Mouse (Mus musculus) heart, embryonic 14.5 days (tissue): ENCODE measurements around the gene Tmem232. TPM values are rescaled to one million over a fixed set of nuclear protein-coding genes. Genes with fewer than 3 reads are reported as not detected.

Experiments used
- ATAC-seq: fragments of 200-750 bp; cut with Nextera tagmentation; 2 replicates; pipeline ENCODE4 v1.8.0; 2017; ENCODE audit warnings: low read depth, moderate TSS enrichment; ENCODE audit not compliant: insufficient number of reproducible peaks, insufficient read depth, low FRiP score
- H3K27ac ChIP-seq, 2 experiments: fragments of 200-500 bp in 1 of 2; fragments of 300-500 bp in 1 of 2; sonication (generic) in 1 of 2; replicated peaks in 1 of 2; 2 replicates each; pipeline ENCODE4 v1.5.1; 2012 to 2014; ENCODE audit warnings: low read depth in 2 of 2, low read length in 2 of 2, control low read depth in 1 of 2, mild to moderate bottlenecking in 1 of 2, mixed read lengths in 1 of 2; ENCODE audit not compliant: control insufficient read depth in 1 of 2, insufficient read depth in 1 of 2
- H3K27me3 ChIP-seq: fragments of 300-500 bp; sonication (generic); 2 replicates; pipeline ENCODE4 v1.6.1; 2014; ENCODE audit warnings: mild to moderate bottlenecking, low read length, control low read depth; ENCODE audit not compliant: control insufficient read depth, insufficient read depth
- H3K36me3 ChIP-seq: fragments of 300-500 bp; sonication (generic); 2 replicates; pipeline ENCODE4 v1.6.1; 2014; ENCODE audit warnings: mild to moderate bottlenecking, control low read depth, low read length, mixed read lengths; ENCODE audit not compliant: control insufficient read depth, insufficient read depth
- H3K4me1 ChIP-seq, 2 experiments: fragments of 200-500 bp in 1 of 2; fragments of 300-500 bp in 1 of 2; sonication (generic) in 1 of 2; 2 replicates each; pipeline ENCODE4 v1.6.1; 2012 to 2014; ENCODE audit warnings: low read length in 2 of 2, control low read depth in 1 of 2, mixed read lengths in 1 of 2; ENCODE audit not compliant: control insufficient read depth in 2 of 2, insufficient read depth in 2 of 2
- H3K4me2 ChIP-seq: fragments of 300-500 bp; sonication (generic); 2 replicates; pipeline ENCODE4 v1.6.1; 2014; ENCODE audit warnings: mild to moderate bottlenecking, low read length
- H3K4me3 ChIP-seq, 2 experiments: fragments of 200-500 bp in 1 of 2; fragments of 300-500 bp in 1 of 2; sonication (generic) in 1 of 2; 2 replicates each; pipeline ENCODE4 v1.5.1; 2012 to 2014; ENCODE audit warnings: low read length in 2 of 2, mild to moderate bottlenecking in 2 of 2, control low read depth in 1 of 2, low read depth in 1 of 2, moderate library complexity in 1 of 2; ENCODE audit not compliant: control insufficient read depth in 1 of 2, insufficient read depth in 1 of 2
- H3K9ac ChIP-seq: fragments of 300-500 bp; sonication (generic); 2 replicates; pipeline ENCODE4 v1.6.1; 2014; ENCODE audit warnings: mild to moderate bottlenecking, low read length
- H3K9me3 ChIP-seq: fragments of 300-500 bp; sonication (generic); 2 replicates; pipeline ENCODE4 v1.6.1; 2016; ENCODE audit warnings: low read length, control low read depth; ENCODE audit not compliant: control insufficient read depth
- WGBS: fragments of 180-500 bp; shearing (Covaris S2); extraction: QIAGEN DNeasy Blood & Tissue Kit; methylation state at CpG from one replicate; pipeline ENCODE4 v1.1.7; 2014; 5-methylcytosine and 5-hydroxymethylcytosine counted together
- polyA plus RNA-seq: library from polyadenylated mRNA; unstranded; fragments of >200 nt; fragmentation: Nextera tagmentation; extraction: Ambion mirVana; gene quantifications from 2 replicates; pipeline ENCODE4 v1.2.1, GENCODE M21; 2014

Gene Tmem232
- polyA plus RNA-seq, 1 experiment from 2014 or later: 0.14 TPM

GRCm38 (mm10) chr17:65571466-65571865 lies 30.9 kb upstream of the Tmem232 start:
- Histone ChIP-seq H3K4me1 (peaks cover 17 to 18% of the 10 kb centered on the region in 2 experiments), H3K36me3 (no peaks in the 10 kb centered on the region), H3K27me3 (no peaks in the 10 kb centered on the region), H3K4me2 (0 out of 2 replicates have a peak overlapping the region, but pooled peaks have one; percentile 30), H3K9me3 (no peaks in the 10 kb centered on the region), H3K27ac (peak overlapping the region; percentile 77 to 79), H3K9ac (no peak overlapping the region), H3K4me3 (no peak overlapping the region)
- ATAC-seq: no peak
- 40% methylated on average over 8 of the region's 8 CpGs for WGBS

GRCm38 (mm10) chr17:65564189-65564588 lies 23.6 kb upstream of the Tmem232 start:
- H3K4me3 ChIP-seq: no peak overlapping the region
- 74% methylated on average over 5 of the region's 5 CpGs for WGBS
- H3K4me1 ChIP-seq: peaks cover 2 to 4% of the 10 kb centered on the region in 2 experiments; a peak in 1 of 4 replicates
- no peaks in the 10 kb centered on the region for H3K36me3 ChIP-seq
- no peak for ATAC-seq
- H3K4me2 ChIP-seq: no peak overlapping the region
- H3K9me3 ChIP-seq: no peaks in the 10 kb centered on the region
- no peak overlapping the region for H3K9ac ChIP-seq
- no peak overlapping the region for H3K27ac ChIP-seq
- no peaks in the 10 kb centered on the region for H3K27me3 ChIP-seq

GRCm38 (mm10) chr17:65563345-65563744 lies 22.8 kb upstream of the Tmem232 start:
- Histone ChIP-seq H3K4me1 (peaks cover 2 to 9% of the 10 kb centered on the region in 2 experiments; a peak in 2 of 4 replicates), H3K4me2 (no peak overlapping the region), H3K9ac (no peak overlapping the region), H3K4me3 (no peak overlapping the region), H3K9me3 (no peaks in the 10 kb centered on the region), H3K27ac (no peak overlapping the region), H3K36me3 (no peaks in the 10 kb centered on the region), H3K27me3 (no peaks in the 10 kb centered on the region)
- WGBS: 34% methylated on average over 6 of the region's 6 CpGs
- no peak for ATAC-seq

GRCm38 (mm10) chr17:65562761-65563160 lies 22.2 kb upstream of the Tmem232 start:
- no peak overlapping the region; the same call in 1 of the 2 replicates for H3K4me2 ChIP-seq
- no peak overlapping the region for H3K4me3 ChIP-seq
- WGBS: 3% methylated on average over 5 of the region's 5 CpGs
- no peak for ATAC-seq
- no peaks in the 10 kb centered on the region for H3K36me3 ChIP-seq
- no peak overlapping the region for H3K27ac ChIP-seq
- H3K27me3 ChIP-seq: no peaks in the 10 kb centered on the region
- no peak overlapping the region for H3K9ac ChIP-seq
- peaks cover 2 to 9% of the 10 kb centered on the region in 2 experiments; a peak in 2 of 4 replicates for H3K4me1 ChIP-seq
- no peaks in the 10 kb centered on the region for H3K9me3 ChIP-seq

DNA sequence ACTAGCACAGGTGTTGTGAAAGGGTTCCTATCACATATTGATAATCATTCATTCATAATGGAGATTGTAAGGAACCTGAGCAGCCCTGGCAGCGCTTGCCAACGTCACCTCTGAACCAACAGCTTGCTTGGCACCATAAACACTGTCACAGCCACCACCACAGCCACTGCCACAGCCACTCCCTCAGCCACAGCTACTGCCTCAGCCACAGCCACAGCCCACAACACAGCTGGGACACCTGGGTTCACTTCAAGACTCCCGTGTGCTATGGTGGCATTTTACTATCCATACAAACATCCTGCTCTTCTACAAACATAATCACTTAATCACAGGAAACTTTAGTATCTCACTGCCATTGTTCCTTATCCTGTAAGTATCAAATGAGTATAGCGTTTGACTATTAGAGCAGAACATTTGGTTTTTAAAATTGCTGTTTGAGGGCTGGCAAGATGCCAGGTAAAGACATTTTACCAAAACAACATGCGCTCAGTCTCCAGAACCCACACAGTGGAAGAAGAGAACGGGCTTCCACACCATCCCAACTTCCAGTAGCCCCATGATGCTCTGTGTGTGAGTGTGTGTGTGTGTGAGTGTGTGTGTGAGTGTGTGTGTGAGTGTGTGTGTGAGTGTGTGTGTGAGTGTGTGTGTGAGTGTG lies 20.9 kb upstream of the Tmem232 start:
- no peak overlapping the region for H3K9ac ChIP-seq
- 69% methylated on average over 6 of the region's 6 CpGs for WGBS
- ATAC-seq: no peak
- no peaks in the 10 kb centered on the region for H3K36me3 ChIP-seq
- no peak overlapping the region for H3K4me2 ChIP-seq
- H3K4me3 ChIP-seq: no peak overlapping the region
- H3K27me3 ChIP-seq: no peaks in the 10 kb centered on the region
- H3K4me1 ChIP-seq: peaks cover 2 to 9% of the 10 kb centered on the region in 2 experiments; a peak in 2 of 4 replicates
- no peak overlapping the region for H3K27ac ChIP-seq
- no peaks in the 10 kb centered on the region for H3K9me3 ChIP-seq

- Histone ChIP-seq H3K9me3 (no peaks in the 10 kb centered on the region), H3K4me2 (no peak overlapping the region), H3K27me3 (no peaks in the 10 kb centered on the region), H3K27ac (no peak overlapping the region), H3K4me1 (peaks cover 2 to 9% of the 10 kb centered on the region in 2 experiments; a peak in 2 of 4 replicates), H3K9ac (no peak overlapping the region), H3K36me3 (no peaks in the 10 kb centered on the region), H3K4me3 (no peak overlapping the region)
- ATAC-seq: no peak; the same call in 1 of the 2 replicates
- WGBS: 40% methylated on average over 5 of the region's 5 CpGs
Measured at GRCm38 (mm10) chr17:65559273-65559672, 18.7 kb upstream of the Tmem232 start.

GRCm38 (mm10) chr17:65558788-65559187 lies 18.2 kb upstream of the Tmem232 start:
- Histone ChIP-seq H3K27ac (no peak overlapping the region), H3K4me2 (peak overlapping the region; percentile 39), H3K27me3 (no peaks in the 10 kb centered on the region), H3K9me3 (no peaks in the 10 kb centered on the region), H3K36me3 (no peaks in the 10 kb centered on the region), H3K4me1 (peaks cover 2 to 9% of the 10 kb centered on the region in 2 experiments; a peak in 2 of 4 replicates), H3K4me3 (peak overlapping the region; percentile 2 to 3; a peak in 1 of 4 replicates), H3K9ac (no peak overlapping the region)
- whole genome bisulfite sequencing: 53% methylated on average over 9 of the region's 9 CpGs
- ATAC-seq: no peak
